Mouse (Mus musculus): ENCODE data around the gene Kansl3.

Gene Kansl3

DNA sequence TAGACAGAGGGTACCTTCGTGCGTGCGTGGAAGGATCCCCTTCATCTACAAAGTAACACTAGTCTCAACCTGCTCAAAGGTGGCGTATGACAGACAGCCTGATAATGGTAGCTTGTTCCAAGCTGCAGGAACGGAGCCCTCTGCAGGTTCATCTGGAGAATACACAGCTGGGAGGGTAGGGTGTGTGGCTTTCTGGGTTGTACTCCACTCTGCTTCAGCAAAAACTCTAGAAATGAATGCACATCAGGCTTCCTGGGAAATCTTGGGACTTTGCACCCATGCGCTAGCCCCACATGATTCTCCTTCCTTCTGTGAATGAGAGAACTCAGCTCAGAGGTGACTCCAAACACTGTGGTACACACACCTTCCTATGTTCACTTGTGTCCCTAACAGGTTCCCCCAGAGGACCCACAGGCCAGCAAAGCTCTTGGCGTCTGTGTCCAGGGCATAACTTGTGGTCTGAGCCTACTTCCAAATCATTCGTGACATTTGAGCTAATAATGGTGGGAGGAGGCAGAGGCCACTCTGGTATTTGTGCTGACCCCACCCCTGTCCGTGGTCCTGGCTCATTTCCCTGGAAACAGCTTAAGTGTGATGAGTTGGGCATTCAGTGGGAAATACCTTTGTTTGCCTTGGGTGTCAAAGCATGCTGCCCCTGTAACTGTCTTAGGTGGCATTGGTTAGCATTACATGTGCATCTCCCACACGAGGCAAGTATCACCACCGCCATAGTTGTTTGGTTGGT is 47.0 kb downstream of the Kansl3 start:
- no peak for DNase-seq (ENCODE audit: low spot score in 2 of 2)

DNA sequence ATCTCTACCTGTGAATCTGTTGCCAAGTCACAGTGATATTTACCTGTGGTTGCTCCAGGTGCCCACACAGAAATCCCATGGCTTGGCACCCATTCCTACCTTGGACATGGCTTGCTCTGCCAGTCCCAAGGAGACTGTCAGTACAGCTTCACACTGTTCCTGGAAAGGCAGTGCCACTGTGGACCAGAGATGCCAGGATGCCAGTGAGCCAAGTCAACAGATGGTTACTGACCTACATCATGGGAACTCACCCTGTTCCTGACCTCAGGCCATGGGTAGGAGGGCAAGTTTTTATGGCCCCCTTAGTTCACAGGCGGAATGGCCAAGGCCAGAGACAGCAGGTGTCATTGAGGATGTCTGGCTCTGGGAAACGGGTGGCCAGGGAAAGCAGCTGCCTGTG is 47.8 kb downstream of the Kansl3 start:
- no peak for DNase-seq (ENCODE audit: low spot score in 2 of 2)

DNA sequence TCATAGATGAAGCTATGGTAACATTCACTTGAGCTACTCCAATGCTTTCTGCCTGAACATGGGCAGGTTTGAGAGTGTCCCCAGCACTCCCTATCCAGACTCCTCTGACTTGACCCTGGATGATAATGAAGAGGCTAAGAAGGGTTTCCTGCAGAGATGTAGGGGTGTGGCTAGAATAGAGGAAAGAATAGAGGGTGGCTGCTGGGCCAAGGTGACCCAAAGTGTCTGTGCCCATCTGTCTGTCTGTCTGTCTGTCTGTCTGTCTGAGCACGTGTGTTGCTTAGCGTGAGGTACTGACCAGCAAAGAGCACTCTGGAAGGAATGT is 53.2 kb downstream of the Kansl3 start:
- no peak for DNase-seq (ENCODE audit: low spot score in 2 of 2)

DNA sequence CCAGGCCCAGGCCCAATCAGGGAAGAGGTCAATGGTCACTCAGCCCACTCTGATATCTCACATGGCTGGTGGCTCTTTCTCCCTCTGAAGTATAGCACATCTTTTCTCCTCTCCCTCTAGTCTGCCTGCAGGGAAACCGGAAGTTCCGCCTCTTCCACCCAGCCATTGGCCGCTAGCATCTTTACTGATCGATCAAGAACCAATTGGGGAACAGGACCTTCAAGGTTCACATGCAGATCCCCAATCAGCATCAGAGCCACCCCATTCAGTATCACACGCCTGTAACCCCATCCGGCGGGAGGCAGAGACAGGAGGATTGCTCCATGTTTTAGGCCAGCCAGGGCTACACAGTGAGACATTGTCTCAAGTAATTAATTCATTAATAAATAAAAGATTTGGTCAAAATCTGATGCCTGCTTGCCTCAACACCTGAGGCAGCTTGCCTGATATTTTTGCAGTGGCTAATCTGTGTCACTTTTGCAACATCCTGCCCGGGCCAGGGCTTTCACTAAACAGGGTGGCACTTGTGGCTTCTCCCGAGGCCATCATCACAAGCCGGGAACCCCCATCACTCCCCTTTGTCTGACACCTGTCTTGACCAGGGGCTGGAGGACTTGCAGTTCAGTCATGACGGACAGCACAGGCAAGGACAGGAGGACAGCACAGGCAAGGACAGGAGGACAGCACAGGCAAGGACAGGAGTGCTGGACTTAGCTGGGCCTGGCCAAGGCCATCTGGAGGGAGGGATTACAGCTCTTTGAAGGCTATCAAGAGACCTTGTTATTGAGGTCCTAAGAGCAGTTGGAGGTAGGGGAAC is 53.8 kb downstream of the Kansl3 start:
- DNase-seq (ENCODE audit: low spot score in 2 of 2): no peak

DNA sequence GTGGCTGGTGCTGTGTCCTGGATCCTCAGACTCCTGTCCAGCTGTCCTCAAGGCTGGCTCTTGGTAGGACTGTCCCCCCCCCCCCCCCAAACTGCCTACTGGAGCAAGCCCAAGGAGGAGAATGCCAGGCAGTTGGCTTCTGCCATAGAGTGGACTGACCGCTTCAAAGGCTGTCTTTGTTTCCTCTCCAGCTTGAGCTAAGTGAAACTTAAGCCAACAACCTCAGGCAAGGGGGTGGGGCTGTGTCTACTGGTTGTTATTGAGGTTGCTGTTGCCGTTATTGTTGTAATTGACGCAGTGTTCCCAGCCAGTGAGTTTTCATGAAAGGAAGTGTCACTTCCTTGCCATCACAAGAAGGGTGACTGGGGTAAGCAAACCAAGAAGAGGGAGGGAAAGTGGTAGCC is 59.5 kb downstream of the Kansl3 start:
- DNase-seq (ENCODE audit: low spot score in 2 of 2): peak in 1 of 2 experiments; percentile 25

DNA sequence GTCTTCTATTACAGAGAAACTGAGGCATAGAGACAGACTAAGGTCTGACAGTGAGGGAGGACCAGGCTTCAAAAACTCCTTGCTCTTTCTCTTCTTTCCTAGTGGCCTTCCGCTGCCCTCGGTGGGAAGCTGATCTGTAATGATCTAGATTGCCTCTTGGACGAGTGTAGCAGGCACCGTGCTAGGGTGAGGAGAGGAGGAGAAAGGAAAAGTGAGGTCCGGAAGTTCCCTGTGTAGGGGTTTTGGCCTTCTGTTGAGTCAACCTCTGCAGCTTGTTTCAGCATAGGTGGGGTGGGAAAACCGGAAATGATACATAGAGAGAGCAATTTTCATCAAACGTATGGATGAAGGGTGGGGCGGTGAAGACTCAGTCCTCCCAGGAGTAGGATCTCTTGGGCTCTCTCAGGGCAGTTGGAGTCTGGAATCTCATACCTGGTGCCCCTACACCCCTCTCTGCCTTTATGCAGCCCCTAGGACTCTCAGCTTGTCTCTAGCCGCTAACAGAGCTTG is 60.0 kb downstream of the Kansl3 start:
- DNase-seq (ENCODE audit: low spot score in 2 of 2): no peak

DNA sequence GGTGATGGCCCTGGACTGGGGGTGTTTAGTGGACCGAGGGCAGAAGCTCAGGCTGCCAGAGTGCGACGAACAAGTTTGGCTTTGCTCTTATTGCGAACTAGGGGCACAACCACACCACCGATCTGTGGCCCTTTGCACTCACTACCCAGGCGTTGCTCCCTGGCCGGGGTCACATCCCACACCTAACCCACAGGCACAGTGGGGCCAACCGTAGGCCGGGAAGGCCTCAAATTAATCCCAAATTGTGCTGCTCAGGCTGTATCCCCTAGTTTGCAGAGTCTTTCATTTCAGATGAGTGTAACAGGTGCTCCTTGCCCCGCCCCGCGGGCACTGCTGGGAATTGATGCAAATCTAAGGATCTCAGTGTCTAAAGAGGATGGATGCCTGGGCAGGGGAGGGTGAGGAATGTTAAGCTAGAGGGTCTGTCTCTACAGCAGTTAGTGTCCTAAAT is 60.5 kb downstream of the Kansl3 start:
- no peak for DNase-seq (ENCODE audit: low spot score in 2 of 2)

DNA sequence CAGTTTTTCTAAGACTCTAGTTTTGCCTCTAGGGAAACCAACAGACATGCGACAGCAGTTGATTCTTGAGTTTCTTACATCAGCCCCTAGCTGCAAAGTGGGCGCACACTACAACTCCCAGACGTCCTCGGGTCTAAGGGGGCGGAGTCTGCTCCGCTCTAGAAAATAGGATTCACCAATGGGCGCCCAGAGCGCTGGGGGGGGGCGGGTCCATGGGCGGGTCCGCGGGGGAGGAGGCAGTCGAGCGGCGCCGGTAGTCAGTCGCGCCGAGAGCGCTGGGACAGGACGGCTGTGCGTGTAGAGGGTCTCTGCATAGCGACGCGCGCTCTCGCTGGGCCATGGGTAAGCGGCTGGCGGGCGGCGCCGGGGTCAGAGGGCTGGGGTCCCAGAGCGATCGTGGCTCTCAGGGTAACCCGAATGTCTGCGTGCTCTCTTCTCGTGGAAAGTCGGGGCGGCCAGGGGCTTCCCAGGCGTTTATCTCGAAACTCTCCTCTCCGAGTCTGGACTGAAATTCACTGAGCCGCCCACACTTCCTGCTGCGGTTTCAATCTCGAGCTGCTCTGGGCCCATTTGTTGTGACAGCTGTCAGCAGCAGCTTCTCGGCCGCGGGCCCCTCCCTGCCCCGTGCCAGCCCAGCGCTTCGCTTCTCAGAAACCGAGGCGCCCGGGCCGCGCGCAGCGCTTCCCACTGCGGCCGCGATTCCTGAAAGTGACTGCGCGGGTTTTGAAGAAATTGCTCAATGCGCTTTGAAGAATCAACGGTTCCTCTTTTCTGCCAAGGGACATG is 61.3 kb downstream of the Kansl3 start, which contains the start of gene Arid5a:
Arid5a (plus strand) TSS at position 239 of the 786 bp plus-strand sequence.
- peak; percentile 62 to 79 for DNase-seq (ENCODE audit: low spot score in 2 of 2)

DNA sequence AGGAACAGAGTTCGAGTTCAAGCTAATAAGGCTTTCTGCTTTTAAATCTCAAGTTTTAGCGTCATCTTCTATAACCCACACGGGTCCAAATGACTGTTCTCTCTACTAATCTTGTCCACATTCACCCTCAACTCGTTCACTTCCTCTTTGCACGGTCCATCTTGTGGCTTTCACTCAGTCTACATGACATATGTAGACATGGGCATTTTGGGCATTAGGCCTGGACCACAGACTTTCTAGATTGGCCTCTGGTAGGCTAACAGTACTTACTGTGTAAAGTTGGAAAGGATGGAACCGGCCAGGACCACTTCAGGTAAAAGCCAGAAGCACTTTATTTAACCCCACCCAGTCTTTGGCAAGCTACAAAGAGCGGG is 61.9 kb downstream of the Kansl3 start:
- no peak for DNase-seq (ENCODE audit: low spot score in 2 of 2)

DNA sequence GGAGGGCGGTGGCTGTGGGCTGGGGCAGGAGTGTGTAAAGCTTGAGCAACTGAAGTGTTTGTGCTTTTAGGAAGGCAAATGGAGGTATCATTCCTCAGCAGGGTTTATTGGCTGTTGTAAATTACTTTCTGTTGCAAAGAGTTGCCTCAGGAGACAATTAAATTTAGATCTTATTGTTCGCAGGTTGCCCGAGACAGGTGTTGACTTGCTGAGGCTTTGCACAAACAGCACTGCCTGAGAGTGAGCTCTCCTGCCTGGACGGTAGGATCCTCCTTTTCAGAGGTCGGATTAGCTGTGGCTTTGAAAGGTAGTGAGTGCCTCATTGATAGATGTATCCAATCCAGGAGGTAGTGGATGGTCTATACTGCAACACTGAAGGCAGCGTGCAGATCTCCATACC is 62.9 kb downstream of the Kansl3 start:
- DNase-seq (ENCODE audit: low spot score in 2 of 2): no peak

DNA sequence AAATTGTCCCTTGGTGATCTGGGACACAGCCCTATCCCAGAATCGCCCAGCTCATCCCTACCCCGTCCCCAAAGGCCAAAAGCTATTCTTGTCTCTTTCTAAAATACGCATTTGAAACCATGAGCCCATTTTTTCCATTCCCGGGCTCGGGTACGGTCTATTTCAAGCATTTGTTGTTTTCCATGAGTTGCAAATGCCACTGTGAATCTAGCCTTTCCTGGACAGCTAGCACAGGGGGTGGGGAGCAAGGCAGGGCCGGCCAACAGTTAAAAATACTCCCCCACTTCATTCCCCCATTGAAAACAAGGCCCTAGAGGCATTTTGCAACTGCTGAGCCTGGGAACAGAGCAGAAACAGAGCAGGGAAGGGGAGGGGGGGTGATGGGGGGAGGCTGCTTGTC is 64.2 kb downstream of the Kansl3 start:
- peak in 1 of 2 experiments; percentile 20 for DNase-seq (ENCODE audit: low spot score in 2 of 2)

DNA sequence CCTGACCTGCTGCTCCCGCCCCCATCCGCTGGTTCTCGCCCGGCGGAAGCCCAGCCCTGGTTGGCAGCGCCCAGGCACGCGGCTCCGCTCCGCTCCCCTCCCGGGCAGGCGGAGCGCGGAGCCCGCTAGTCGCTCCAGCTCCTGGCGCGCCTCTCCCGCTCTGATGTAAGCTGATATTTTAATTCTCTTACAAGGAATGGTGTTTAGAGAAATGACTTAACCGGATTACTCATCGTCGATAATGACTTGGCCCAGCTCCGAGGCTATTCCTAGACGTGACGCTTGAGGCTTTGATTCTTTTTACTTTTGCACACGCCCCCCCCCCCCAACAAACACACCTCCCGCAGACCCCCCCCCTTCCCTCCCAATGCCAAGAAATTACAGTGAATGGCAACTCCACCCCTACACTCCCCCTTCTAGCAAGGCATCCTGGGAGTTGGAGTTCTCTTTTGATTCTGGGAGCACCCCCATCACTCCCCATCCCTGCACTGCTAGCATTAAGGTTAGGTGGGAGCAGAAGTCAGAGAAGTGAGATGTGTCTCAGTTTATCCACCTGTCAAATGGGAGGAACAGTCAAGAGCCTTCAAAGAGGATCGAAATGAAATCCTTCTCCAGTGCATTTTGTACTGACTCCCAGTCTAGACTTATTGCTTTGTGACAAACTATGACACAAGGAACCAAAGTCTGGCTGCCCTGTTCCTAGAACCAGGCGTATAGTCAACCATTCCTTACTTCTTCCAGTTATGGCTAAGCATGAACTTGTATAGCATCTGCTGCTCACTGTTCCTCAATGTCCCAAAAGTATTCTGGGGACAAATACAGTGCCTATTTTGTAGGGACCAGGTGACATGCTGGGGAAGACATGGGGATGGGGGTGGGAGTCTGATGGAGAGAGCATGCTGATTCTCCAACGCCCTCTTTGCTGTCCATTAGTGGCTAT is 65.3 kb downstream of the Kansl3 start:
- peak; percentile 65 to 83 for DNase-seq (ENCODE audit: low spot score in 2 of 2)

DNA sequence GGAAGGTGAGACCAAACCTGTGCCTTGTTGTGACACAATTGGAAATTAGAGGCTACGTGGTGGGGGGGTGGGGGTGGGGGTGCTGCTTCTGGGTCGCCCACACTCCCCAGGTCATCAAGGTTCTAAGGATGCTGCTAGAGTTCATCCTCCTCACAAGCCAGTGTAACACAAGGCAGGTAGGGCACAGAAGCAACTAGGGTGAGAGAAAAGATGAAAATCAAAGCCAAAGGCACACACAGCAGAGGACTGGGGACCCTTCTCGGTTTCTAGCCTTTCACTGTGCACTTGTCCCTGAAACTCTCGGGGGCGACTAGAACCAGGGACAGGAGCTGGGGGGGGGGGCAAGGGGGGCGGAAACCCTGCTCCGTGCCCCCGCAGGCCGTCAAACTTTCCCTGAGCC is 66.0 kb downstream of the Kansl3 start:
- DNase-seq (ENCODE audit: low spot score in 2 of 2): no peak

DNA sequence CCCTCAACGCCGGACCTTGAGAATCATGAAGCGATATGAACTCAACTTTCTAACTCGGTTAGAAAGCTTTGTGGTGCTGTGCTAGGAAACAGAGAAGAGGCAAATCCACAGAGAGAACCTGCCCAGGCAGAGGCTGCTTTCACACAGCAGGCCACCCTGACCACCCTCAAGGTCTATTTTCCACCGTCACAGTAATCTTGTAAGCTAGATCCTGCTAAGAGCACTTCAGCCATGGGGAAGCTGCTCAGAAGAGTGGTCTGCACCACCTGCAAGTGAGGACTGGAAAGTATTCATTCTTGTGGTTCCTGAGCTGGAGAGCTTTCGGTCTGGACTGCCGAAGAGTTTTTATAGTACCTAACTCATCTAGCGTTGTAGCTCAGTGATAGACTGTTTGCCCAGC is 66.7 kb downstream of the Kansl3 start:
- DNase-seq (ENCODE audit: low spot score in 2 of 2): no peak

DNA sequence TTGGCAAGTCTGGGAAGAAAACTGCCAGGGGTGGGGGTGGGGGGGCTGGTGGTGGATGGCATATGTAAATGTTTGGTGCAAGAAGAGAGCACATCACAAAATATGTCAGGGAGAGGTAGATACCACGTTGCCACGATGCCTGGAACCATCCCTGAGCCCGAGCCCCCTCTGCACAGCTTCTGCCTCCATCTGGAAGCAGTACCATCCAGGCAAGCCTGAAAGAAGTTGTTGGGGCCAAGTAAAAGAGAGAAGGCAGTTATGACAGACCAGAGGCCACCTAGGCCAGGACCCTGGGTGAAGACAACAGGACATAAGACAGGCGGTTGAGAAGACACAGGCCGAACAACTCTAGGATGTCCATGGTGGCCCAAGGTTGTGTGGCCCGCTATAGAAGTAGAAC is 68.5 kb downstream of the Kansl3 start:
- no peak for DNase-seq (ENCODE audit: low spot score in 2 of 2)

DNA sequence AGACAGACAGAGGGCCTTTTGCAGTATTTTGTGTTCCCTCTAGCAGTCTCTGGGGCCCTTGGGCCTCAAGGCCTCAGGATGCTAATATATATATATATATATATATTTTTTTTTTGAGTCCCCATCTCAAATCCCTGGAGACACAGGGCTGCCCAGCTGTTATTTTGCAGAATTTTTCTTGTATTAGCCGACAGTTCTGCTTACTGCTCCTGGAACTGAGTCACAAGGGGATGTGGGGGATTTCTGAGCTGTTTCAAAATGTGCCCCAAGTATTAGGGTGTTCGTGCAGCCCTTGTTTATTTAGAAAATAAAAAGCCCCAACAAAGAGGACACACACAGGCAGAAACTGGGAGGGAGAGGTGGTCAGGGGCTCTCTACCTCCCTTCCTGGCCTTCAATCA is 69.3 kb downstream of the Kansl3 start:
- no peak for DNase-seq (ENCODE audit: low spot score in 2 of 2)

DNA sequence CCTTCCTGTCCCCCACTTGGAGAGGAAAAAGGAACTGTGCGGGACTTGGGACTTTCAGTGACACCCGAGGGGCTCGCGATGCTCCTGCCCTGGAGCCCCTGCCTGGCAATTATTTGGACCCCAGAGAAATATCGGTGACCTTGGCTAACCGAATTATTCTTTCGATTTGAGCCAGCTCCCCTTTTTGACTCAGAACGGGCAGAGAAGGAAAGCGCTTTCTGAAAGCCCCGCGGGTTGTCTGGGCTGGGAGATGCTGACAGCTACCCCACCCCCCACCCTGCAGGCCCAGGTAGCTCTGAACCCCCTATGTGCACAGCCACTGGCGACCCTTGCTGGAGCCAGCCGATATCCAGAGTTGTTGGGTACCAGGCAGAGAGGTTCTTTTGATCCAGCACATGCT is 69.9 kb downstream of the Kansl3 start:
- DNase-seq (ENCODE audit: low spot score in 2 of 2): no peak

DNA sequence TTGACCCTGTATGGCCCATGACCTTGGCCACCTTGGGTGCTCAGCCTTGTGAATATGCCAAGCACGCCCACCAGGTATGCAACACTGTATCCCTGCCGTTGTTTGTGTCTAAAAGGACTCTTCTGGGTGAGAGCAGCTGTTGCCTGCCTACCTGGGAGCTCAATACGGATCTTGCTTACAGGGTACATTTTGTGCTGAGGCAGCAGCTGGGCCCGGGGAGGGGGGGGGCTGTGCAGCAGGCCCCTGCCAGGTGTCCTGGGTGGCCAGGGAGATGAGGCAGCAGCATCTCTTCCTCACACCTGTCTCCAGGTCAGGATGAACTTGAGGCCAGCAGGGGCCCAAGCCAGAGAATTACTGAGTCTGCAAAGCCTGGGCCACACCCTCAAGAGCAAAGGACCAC is 70.9 kb downstream of the Kansl3 start:
- DNase-seq (ENCODE audit: low spot score in 2 of 2): no peak

DNA sequence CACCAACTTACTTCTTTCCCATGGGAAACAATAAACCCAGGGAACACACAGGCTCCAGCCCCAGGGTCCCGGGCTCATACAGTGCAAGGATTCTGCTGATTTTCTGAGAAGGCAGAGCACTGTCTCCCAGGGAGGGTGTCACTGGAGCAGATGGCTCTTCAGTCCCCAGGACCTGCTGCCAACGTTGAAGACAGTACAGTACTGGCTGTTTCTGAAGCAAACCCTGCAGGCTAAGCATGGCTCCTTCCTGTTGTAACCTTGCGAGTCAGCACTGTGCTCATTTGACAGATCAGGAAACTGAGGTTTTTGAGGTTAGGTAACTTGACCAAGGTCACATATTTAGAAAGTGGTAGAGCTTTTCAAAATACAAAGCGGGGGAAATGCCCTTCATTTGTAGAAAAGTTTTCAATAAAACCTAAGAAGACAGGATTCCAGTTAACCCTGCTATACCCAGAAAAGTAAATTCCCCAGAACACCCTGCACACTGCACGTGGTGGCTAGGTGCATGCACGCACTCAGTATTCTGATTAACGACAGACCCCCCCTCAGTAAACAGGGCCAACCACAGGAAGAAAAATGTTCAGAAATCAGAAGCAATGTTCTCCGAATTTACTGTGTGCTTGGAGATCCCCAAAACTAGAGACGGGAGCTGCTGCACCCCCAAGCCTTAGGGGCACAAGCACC is 72.4 kb downstream of the Kansl3 start:
- no peak for DNase-seq (ENCODE audit: low spot score in 2 of 2)

DNA sequence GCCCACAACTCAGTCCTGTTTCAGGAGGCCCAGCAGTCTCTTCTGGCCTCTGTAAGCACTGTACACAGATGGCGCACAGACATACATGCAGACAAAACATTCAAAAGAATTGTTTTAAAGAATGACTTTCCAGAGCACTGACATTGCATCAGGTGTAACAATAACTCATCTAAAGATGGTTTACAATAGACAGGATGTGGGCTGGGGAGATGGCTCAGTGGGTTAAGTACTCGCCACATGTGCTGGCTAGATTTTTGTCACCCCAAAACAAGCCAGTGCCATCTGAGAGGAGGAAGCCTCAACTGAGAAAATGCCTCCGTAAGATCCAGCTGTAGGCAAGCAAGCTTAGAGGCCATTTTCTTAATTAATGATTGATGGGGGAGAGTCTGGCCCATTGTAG is 74.6 kb downstream of the Kansl3 start:
- no peak for DNase-seq (ENCODE audit: low spot score in 2 of 2)

DNA sequence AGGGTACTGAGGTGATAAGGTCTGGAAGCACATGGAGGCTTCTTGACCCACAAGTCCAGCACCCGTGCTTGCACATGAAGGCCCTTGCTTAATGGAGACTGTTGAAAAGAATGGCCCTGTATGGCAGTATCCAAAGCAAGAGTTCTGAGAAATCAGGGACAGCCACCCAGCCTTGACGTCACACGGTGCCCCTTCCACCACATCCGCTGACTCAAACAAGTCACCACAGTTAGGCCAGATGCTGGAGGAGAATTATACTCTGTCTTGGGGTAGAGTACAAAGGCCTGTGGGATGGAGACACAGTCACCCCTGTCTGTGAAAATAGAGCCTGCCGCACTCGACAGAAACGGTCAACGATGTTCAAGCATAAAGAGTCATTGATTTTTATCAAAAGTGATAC is 75.5 kb downstream of the Kansl3 start:
- no peak for DNase-seq (ENCODE audit: low spot score in 2 of 2)
